In genomic region chr9:105132002-105132367, GRCm38 (mm10) we compare ENCODE assay signal across 9 mouse cellular contexts. TPM values are rescaled to one million over a fixed set of nuclear protein-coding genes. Genes with fewer than 3 reads are reported as not detected.
DNase-seq lines count a peak whose midpoint lies in the region; ATAC-seq and TF ChIP-seq lines count a peak whose summit lies in the region.
"Had no signal": no experiment of that assay in that cellular context is flagged by ENCODE, and none has a peak within 500 bp of the region (broad histone marks: within the 10 kb centered on the region; RNA-seq: fewer than 3 reads in every experiment).

No protein-coding gene starts in this region.

- H3K9ac ChIP-seq in kidney, embryonic 15.5 days, result no peak overlapping the region
- peak overlapping the region; percentile 79; the same call in 1 of the 2 replicates for H3K9ac ChIP-seq in hindbrain, embryonic 16.5 days (ENCODE audit: low read depth, low read length)
- H3K9ac ChIP-seq in midbrain, embryonic 15.5 days, result peak overlapping the region; percentile 81

- peaks cover 12% of the 10 kb centered on the region for H3K4me1 ChIP-seq in kidney, embryonic 15.5 days
- H3K4me1 ChIP-seq in bone marrow, adult 2 months (ENCODE audit: control insufficient read depth, insufficient read depth, low read length), result no peaks in the 10 kb centered on the region
- H3K4me1 ChIP-seq in hindbrain, embryonic 16.5 days (ENCODE audit: control insufficient read depth, insufficient read depth, low read depth, low read length), result peaks cover 14% of the 10 kb centered on the region
- peaks cover 21% of the 10 kb centered on the region for H3K4me1 ChIP-seq in midbrain, embryonic 15.5 days

- no peaks in the 10 kb centered on the region for H3K27me3 ChIP-seq in kidney, embryonic 15.5 days
- no peaks in the 10 kb centered on the region for H3K27me3 ChIP-seq in hindbrain, embryonic 16.5 days (replicated peaks; ENCODE audit: control insufficient read depth, insufficient read depth, low read length)
- no peaks in the 10 kb centered on the region for H3K27me3 ChIP-seq in midbrain, embryonic 15.5 days (replicated peaks)

- no peak for DNase-seq in kidney, postnatal 10 days
- DNase-seq in natural killer cell, adult 2 months (ENCODE audit: low spot score in 2 of 2), result no peak
- no peak for DNase-seq in adrenal gland, postnatal 25 days
- no peak for DNase-seq in gastrocnemius, adult 8-10 months (ENCODE audit: low spot score in 2 of 2)

- H3K36me3 ChIP-seq in kidney, embryonic 15.5 days, result no peaks in the 10 kb centered on the region
- no peaks in the 10 kb centered on the region for H3K36me3 ChIP-seq in hindbrain, embryonic 16.5 days (ENCODE audit: control insufficient read depth, insufficient read depth, low read length)
- H3K36me3 ChIP-seq in midbrain, embryonic 15.5 days (replicated peaks), result no peaks in the 10 kb centered on the region

- TF ChIP-seq CTCF in bone marrow, adult 2 months (IDR thresholded peaks at IDR 0.05; ENCODE audit: control insufficient read depth, insufficient read depth, low read length), result no peak

- ATAC-seq in kidney, embryonic 15.5 days (replicated peaks; ENCODE audit: low FRiP score), result peak; percentile 41
- ATAC-seq in hindbrain, embryonic 16.5 days, result peak; percentile 28; the same call in 1 of the 2 replicates
- ATAC-seq in midbrain, embryonic 15.5 days (replicated peaks), result peak; percentile 50

- H3K27ac ChIP-seq in kidney, embryonic 15.5 days, result peak overlapping the region; percentile 83; the same call in 1 of the 2 replicates
- 0 out of 2 replicates have a peak overlapping the region, but pooled peaks have one; percentile 19 for H3K27ac ChIP-seq in bone marrow, adult 2 months (ENCODE audit: control insufficient read depth, insufficient read depth, low read depth, low read length, poor library complexity)
- peak overlapping the region; percentile 86 for H3K27ac ChIP-seq in hindbrain, embryonic 16.5 days (ENCODE audit: low read depth, low read length)
- peak overlapping the region; percentile 90 for H3K27ac ChIP-seq in midbrain, embryonic 15.5 days

- 22% methylated on average over 5 of the region's 5 CpGs for WGBS in kidney, embryonic 15.5 days
- 23% methylated on average over 5 of the region's 5 CpGs for WGBS in bone marrow, adult 2 months
- WGBS in hindbrain, embryonic 16.5 days, result 20% methylated on average over 5 of the region's 5 CpGs
- WGBS in midbrain, embryonic 15.5 days, result 21% methylated on average over 5 of the region's 5 CpGs

- no peaks in the 10 kb centered on the region for H3K9me3 ChIP-seq in kidney, embryonic 15.5 days (replicated peaks)
- no peaks in the 10 kb centered on the region for H3K9me3 ChIP-seq in hindbrain, embryonic 16.5 days (ENCODE audit: control insufficient read depth, low read length)
- H3K9me3 ChIP-seq in midbrain, embryonic 15.5 days, result no peaks in the 10 kb centered on the region

- peak overlapping the region; percentile 83 for H3K4me2 ChIP-seq in kidney, embryonic 15.5 days
- H3K4me2 ChIP-seq in hindbrain, embryonic 16.5 days (ENCODE audit: low read length), result peak overlapping the region; percentile 81
- peak overlapping the region; percentile 66 for H3K4me2 ChIP-seq in midbrain, embryonic 15.5 days

- H3K4me3 ChIP-seq in kidney, embryonic 15.5 days (replicated peaks), result peak overlapping the region; percentile 69
- H3K4me3 ChIP-seq in bone marrow, adult 2 months (replicated peaks; ENCODE audit: control insufficient read depth, low read depth, low read length), result no peak overlapping the region
- peak overlapping the region; percentile 64 for H3K4me3 ChIP-seq in hindbrain, embryonic 16.5 days (ENCODE audit: low read length)
- H3K4me3 ChIP-seq in midbrain, embryonic 15.5 days, result peak overlapping the region; percentile 79

- no peak for TF ChIP-seq POLR2A in bone marrow, adult 2 months (IDR thresholded peaks at IDR 0.05; ENCODE audit: borderline replicate concordance, control insufficient read depth, low read depth, low read length)

RNA-seq across cellular contexts. Expression of gene Nudt16, which starts 0.4 kb away (rescaled TPM):
- 11.4 and 12.0 TPM in 2 replicates for polyA plus RNA-seq in kidney, embryonic 15.5 days (2015; fragmentation: Nextera tagmentation; extraction: Ambion mirVana)
- polyA plus RNA-seq in bone marrow, adult 2 months (2011; ENCODE audit: insufficient read depth, insufficient read length, low replicate concordance, missing spikeins), result 3.9 and 4.5 TPM in 2 replicates
- polyA plus RNA-seq in hindbrain, embryonic 16.5 days (2015; fragmentation: Nextera tagmentation; extraction: Ambion mirVana), result 24.8 and 26.4 TPM in 2 replicates
- 30.7 and 31.5 TPM in 2 replicates for polyA plus RNA-seq in midbrain, embryonic 15.5 days (2015; fragmentation: Nextera tagmentation; extraction: Ambion mirVana)
- total RNA-seq in adrenal gland, postnatal 25 days (2021), result 14.5 and 19.6 TPM in 2 replicates
- total RNA-seq in gastrocnemius, adult 8-10 months (2022), result 1 to 10 TPM; 6.3 to 8.0 (median 7.6) TPM

RNA-seq across cellular contexts. Expression of gene 1700080E11Rik, which starts 12.9 kb away (rescaled TPM):
- polyA plus RNA-seq in kidney, embryonic 15.5 days (2015; fragmentation: Nextera tagmentation; extraction: Ambion mirVana), result not detected in 2 replicates
- polyA plus RNA-seq in bone marrow, adult 2 months (2011; ENCODE audit: insufficient read depth, insufficient read length, low replicate concordance, missing spikeins), result not detected in 2 replicates
- polyA plus RNA-seq in hindbrain, embryonic 16.5 days (2015; fragmentation: Nextera tagmentation; extraction: Ambion mirVana), result not detected in 2 replicates
- polyA plus RNA-seq in midbrain, embryonic 15.5 days (2015; fragmentation: Nextera tagmentation; extraction: Ambion mirVana), result not detected in 2 replicates
- total RNA-seq in adrenal gland, postnatal 25 days (2021), result not detected in 2 replicates
- total RNA-seq in gastrocnemius, adult 8-10 months (2022), result not detected
- polyA plus RNA-seq: brain, embryonic 14.5 days had no signal

Comparison
In these comparisons a context has a peak if more than half of its experiments do, and no peak if none do; other contexts are left out.
1. H3K27ac ChIP-seq: peak in every context shown above with its lines; median percentile 90 in midbrain, embryonic 15.5 days; 86 in hindbrain, embryonic 16.5 days; 83 in kidney, embryonic 15.5 days; 19 in bone marrow, adult 2 months.